Mouse (Mus musculus): Measurements from ENCODE around the gene Srp68. TPM values are rescaled to one million over a fixed set of nuclear protein-coding genes. Genes with fewer than 3 reads are reported as not detected.
A peak's percentile ranks its signal among the peaks of the same experiment; 100 is the strongest.
"Not testable (repeated sequence)": the region's sequence is repeated elsewhere in the genome, so short reads cannot be mapped to it uniquely, and the experiment has no call there.

Gene Srp68
- polyA plus RNA-seq, 1 experiment from 2014 or later: 89.5 TPM

GRCm38 (mm10) chr11:116281671-116282070, 7.7 kb upstream of the Srp68 start:
- H3K4me1 ChIP-seq: peaks cover 22% of the 10 kb centered on the region
- peaks cover 51% of the 10 kb centered on the region for H3K27me3 ChIP-seq (replicated peaks)
- H3K4me2 ChIP-seq: peak overlapping the region; percentile 59
- no peak overlapping the region for H3K27ac ChIP-seq
- no peaks in the 10 kb centered on the region for H3K36me3 ChIP-seq
- H3K9ac ChIP-seq: no peak overlapping the region
- no peak for ATAC-seq (ENCODE audit: insufficient read depth, low FRiP score, low read depth)
- no peaks in the 10 kb centered on the region for H3K9me3 ChIP-seq
- H3K4me3 ChIP-seq (replicated peaks): peak overlapping the region; percentile 27
- WGBS: 3% methylated on average over 18 of the region's 18 CpGs

GRCm38 (mm10) chr11:116280751-116281663, 7.0 kb upstream of the Srp68 start, which contains the start of gene Galr2:
TSS of gene Galr2 (plus strand) at chr11:116280939.
- H3K4me2 ChIP-seq: peak within 1 kb of the TSS; percentile 59
- WGBS: 8% methylated on average over 48 of the region's 48 CpGs
- no peaks in the 10 kb centered on the region for H3K9me3 ChIP-seq
- peaks cover 51% of the 10 kb centered on the region for H3K27me3 ChIP-seq (replicated peaks)
- H3K27ac ChIP-seq: no peak within 1 kb of the TSS
- no peaks in the 10 kb centered on the region for H3K36me3 ChIP-seq
- peak within 1 kb of the TSS; percentile 27 for H3K4me3 ChIP-seq (replicated peaks)
- ATAC-seq (ENCODE audit: insufficient read depth, low FRiP score, low read depth): peak; percentile 21; the same call in 1 of the 2 replicates
- H3K9ac ChIP-seq: no peak within 1 kb of the TSS
- H3K4me1 ChIP-seq: peaks cover 22% of the 10 kb centered on the region

DNA sequence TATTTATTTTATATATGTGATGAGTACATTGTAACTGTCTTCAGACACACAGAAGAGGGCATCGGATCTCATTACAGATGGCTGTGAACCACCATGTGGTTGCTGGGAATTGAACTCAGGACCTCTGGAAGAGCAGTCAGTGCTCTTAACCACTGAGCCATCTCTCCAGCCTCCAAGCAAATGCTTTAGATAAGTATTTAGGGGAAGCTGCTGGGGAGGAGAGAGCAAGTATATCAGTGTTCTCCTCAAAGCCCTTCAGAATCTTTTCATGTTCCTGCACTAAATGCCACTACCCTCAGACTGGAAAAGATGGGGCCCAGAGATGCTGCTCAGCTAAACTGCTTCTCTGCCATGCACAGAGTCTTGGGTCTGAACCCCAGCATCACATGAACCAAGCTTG, 3.2 kb upstream of the Srp68 start:
- 90% methylated on average over 1 of the region's 1 CpGs for WGBS
- Histone ChIP-seq H3K27me3 (replicated peaks) (peaks cover 24% of the 10 kb centered on the region), H3K4me1 (peaks cover 17% of the 10 kb centered on the region)
- H3K36me3 ChIP-seq; H3K4me2 ChIP-seq; H3K4me3 ChIP-seq (replicated peaks); H3K9ac ChIP-seq; H3K9me3 ChIP-seq; ATAC-seq (ENCODE audit: insufficient read depth, low FRiP score, low read depth); H3K27ac ChIP-seq: not testable (repeated sequence)

DNA sequence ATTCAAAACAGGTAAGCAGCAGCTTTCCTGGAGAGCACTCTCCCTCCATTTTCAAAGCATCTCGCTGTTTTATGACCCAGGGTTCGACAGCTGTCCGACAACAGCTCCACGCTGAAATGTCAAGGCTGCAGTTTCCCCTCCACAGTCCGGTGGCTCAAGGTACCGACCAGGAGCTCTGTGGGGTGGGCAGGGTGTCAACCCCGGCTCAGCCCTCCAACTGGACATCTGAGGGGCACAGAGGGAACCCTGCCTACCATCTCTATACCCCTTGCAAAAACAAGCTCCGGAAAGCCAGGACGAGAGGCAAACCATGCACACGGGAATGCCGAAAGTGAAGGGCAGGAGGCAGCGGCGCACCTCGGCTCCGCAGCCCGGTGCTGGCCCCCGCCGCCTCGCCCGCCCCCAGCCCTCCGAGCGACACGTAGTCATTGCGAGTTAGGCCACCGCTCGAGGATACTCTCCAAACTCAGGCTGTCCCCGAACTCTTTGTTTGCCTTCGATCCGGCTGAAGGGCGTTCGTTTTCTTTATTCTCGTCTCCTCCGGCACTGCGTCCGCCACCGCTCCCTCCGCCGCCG, 460 bp downstream of the Srp68 start:
- H3K4me1 ChIP-seq: peaks cover 7% of the 10 kb centered on the region
- peak overlapping the region; percentile 73 for H3K9ac ChIP-seq
- peaks cover 21% of the 10 kb centered on the region; the same call in 1 of the 2 replicates for H3K36me3 ChIP-seq
- peak; percentile 7; the same call in 1 of the 2 replicates for ATAC-seq (ENCODE audit: insufficient read depth, low FRiP score, low read depth)
- peak overlapping the region; percentile 73 for H3K4me2 ChIP-seq
- H3K4me3 ChIP-seq (replicated peaks): peak overlapping the region; percentile 92
- under 1% methylated on average over 39 of the region's 39 CpGs for WGBS
- no peaks in the 10 kb centered on the region for H3K27me3 ChIP-seq (replicated peaks)
- no peaks in the 10 kb centered on the region for H3K9me3 ChIP-seq
- H3K27ac ChIP-seq: peak overlapping the region; percentile 87

GRCm38 (mm10) chr11:116272589-116273468, 1.2 kb downstream of the Srp68 start:
- no peak overlapping the region for H3K27ac ChIP-seq
- H3K9ac ChIP-seq: peak overlapping the region; percentile 73
- peaks cover 26% of the 10 kb centered on the region for H3K36me3 ChIP-seq
- no peaks in the 10 kb centered on the region for H3K9me3 ChIP-seq
- H3K4me1 ChIP-seq: peaks cover 7% of the 10 kb centered on the region
- H3K4me3 ChIP-seq (replicated peaks): peak overlapping the region; percentile 92
- no peak for ATAC-seq (ENCODE audit: insufficient read depth, low FRiP score, low read depth)
- no peaks in the 10 kb centered on the region for H3K27me3 ChIP-seq (replicated peaks)
- WGBS: 45% methylated on average over 12 of the region's 12 CpGs
- H3K4me2 ChIP-seq: peak overlapping the region; percentile 73

DNA sequence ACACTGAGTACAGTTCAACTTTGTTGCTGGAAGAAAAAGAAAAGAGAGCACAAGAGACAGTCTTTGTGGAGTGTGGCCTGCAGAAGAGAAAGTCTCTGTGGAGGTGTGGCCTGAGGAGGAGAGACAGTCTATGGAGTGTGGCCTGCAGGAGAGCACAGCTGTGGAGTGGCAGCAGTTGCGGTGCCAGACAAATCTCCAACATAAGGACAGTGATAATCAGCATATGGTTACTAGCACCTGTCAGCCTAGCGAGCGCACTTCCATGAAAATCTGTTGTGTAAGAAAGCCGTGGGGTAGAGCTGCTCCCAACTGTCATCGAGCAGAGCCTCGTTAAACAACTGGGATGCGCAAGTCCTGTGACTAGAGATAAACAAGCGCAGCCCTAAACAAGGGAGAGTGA, 4.5 kb downstream of the Srp68 start:
- no peak overlapping the region for H3K9ac ChIP-seq
- peaks cover 7% of the 10 kb centered on the region for H3K4me1 ChIP-seq
- H3K27me3 ChIP-seq (replicated peaks): no peaks in the 10 kb centered on the region
- whole genome bisulfite sequencing: 91% methylated on average over 8 of the region's 8 CpGs
- H3K9me3 ChIP-seq: no peaks in the 10 kb centered on the region
- H3K27ac ChIP-seq: no peak overlapping the region
- ATAC-seq (ENCODE audit: insufficient read depth, low FRiP score, low read depth): no peak
- no peak overlapping the region for H3K4me3 ChIP-seq (replicated peaks)
- H3K4me2 ChIP-seq: no peak overlapping the region
- H3K36me3 ChIP-seq: peaks cover 51% of the 10 kb centered on the region

- Histone ChIP-seq H3K27me3 (replicated peaks) (no peaks in the 10 kb centered on the region), H3K27ac (no peak overlapping the region), H3K4me1 (peaks cover 7% of the 10 kb centered on the region), H3K4me3 (replicated peaks) (no peak overlapping the region), H3K9me3 (no peaks in the 10 kb centered on the region), H3K9ac (no peak overlapping the region), H3K4me2 (no peak overlapping the region), H3K36me3 (peaks cover 63% of the 10 kb centered on the region)
- 93% methylated on average over 6 of the region's 6 CpGs for WGBS
- no peak for ATAC-seq (ENCODE audit: insufficient read depth, low FRiP score, low read depth)
These were observed 5.7 kb downstream of the Srp68 start for GRCm38 (mm10) chr11:116268313-116268712.

DNA sequence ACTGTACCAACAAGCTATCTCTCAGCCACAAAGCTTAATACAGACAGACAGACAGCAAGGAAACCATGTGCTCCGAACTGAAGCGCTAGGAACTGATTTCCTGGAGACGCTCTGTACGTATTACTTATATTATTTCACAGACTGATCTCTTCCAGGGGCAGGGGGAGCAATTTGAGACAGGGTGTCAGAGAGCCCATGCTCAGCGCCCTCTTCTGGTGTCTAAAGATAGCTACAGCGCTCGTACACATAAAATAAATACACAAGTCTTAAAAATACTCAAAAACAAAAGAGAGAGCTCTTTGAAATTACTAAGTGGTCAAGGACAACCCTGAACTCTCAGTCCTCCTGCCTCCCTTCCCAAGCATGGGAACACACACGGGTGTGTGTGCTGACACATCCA, 6.4 kb downstream of the Srp68 start:
- H3K4me2 ChIP-seq: no peak overlapping the region
- H3K36me3 ChIP-seq: peaks cover 68% of the 10 kb centered on the region
- H3K9me3 ChIP-seq: no peaks in the 10 kb centered on the region
- no peak for ATAC-seq (ENCODE audit: insufficient read depth, low FRiP score, low read depth)
- H3K4me3 ChIP-seq (replicated peaks): no peak overlapping the region
- no peak overlapping the region for H3K27ac ChIP-seq
- WGBS: 81% methylated on average over 8 of the region's 8 CpGs
- H3K27me3 ChIP-seq (replicated peaks): no peaks in the 10 kb centered on the region
- peaks cover 3% of the 10 kb centered on the region for H3K4me1 ChIP-seq
- no peak overlapping the region for H3K9ac ChIP-seq

DNA sequence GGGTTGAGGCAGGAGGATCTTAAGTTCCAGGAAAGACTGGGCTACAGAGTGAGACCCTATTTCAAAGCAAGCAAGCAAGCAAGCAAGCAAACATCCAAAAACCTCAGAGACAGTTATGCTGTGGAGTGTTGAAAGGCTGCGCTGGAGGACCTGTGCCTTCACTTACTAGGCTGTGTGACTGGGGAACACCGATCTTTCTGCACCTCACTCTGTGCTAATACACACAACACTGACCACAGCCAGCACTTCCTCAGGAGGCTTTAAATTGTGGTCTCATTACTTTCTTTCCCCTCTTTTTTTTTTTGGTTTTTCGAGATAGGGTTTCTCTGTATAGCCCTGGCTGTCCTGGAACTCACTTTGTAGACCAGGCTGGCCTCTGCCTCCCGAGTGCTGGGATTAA, 8.2 kb downstream of the Srp68 start:
- Histone ChIP-seq H3K27ac (no peak overlapping the region), H3K27me3 (replicated peaks) (no peaks in the 10 kb centered on the region), H3K9me3 (no peaks in the 10 kb centered on the region), H3K4me3 (replicated peaks) (no peak overlapping the region), H3K36me3 (peaks cover 76% of the 10 kb centered on the region), H3K4me1 (no peaks in the 10 kb centered on the region), H3K9ac (no peak overlapping the region), H3K4me2 (no peak overlapping the region)
- 87% methylated on average over 4 of the region's 4 CpGs for WGBS
- no peak for ATAC-seq (ENCODE audit: insufficient read depth, low FRiP score, low read depth)

DNA sequence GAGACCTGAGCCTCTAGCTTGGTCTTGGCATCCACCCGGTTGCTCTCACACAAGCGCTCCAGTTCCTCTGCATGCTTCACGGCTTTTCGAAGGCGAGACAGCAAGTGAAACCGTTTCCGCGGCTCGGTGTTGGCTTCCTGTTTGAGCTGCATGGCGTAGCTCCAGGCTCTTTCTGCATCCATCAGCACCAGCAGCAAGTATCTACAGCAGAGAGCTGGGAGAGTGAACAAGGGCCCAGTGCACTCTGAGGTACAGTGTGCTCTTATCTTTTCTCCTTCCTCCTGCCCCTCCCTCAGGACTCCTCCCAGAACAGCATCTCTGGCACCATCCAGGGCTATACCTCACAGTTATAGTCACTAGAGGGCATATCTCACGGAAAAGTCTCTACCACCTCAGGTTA, 8.7 kb downstream of the Srp68 start:
- Histone ChIP-seq H3K36me3 (peaks cover 81% of the 10 kb centered on the region), H3K9me3 (no peaks in the 10 kb centered on the region), H3K9ac (no peak overlapping the region), H3K27me3 (replicated peaks) (no peaks in the 10 kb centered on the region), H3K4me2 (no peak overlapping the region), H3K4me3 (replicated peaks) (no peak overlapping the region), H3K27ac (no peak overlapping the region), H3K4me1 (no peaks in the 10 kb centered on the region)
- 89% methylated on average over 11 of the region's 11 CpGs for WGBS
- no peak for ATAC-seq (ENCODE audit: insufficient read depth, low FRiP score, low read depth)

DNA sequence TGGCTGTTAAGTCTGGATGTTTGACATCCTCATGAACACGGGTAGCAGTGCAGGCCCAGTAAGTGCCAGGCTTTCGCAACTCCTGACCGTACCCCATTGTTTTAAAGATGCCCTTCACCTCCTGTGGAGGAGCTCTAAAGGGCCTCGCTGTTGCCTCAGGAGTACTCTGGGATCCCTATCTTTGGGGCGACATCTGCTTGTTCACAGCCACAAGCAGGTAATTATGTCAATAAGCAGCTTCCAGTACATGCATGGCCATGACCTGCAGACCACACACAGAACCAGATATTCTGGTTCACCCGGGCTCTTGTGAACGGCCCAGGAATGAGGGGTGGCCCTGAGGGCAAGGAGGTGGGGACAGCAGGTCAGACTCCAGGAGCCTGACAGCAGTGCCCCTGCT, 13.8 kb downstream of the Srp68 start:
- H3K36me3 ChIP-seq: peaks cover 65% of the 10 kb centered on the region
- WGBS: 74% methylated on average over 7 of the region's 7 CpGs

More for the DNA sequence above, 13.8 kb downstream of the Srp68 start:
- H3K4me2 ChIP-seq: no peak overlapping the region
- H3K27ac ChIP-seq: peak overlapping the region; percentile 49; the same call in 1 of the 2 replicates
- no peaks in the 10 kb centered on the region for H3K9me3 ChIP-seq
- peak; percentile 63; the same call in 1 of the 2 replicates for ATAC-seq (ENCODE audit: insufficient read depth, low FRiP score, low read depth)
- H3K27me3 ChIP-seq (replicated peaks): no peaks in the 10 kb centered on the region
- no peaks in the 10 kb centered on the region; the same call in 1 of the 2 replicates for H3K4me1 ChIP-seq
- H3K9ac ChIP-seq: no peak overlapping the region
- no peak overlapping the region for H3K4me3 ChIP-seq (replicated peaks)
